Mouse (Mus musculus) thymus, adult 18-20 months (tissue): ENCODE results near the gene Slc39a11.
"Not testable (repeated sequence)": the region's sequence is repeated elsewhere in the genome, so short reads cannot be mapped to it uniquely, and the experiment has no call there.

Source experiments
- DNase-seq, 2 experiments: peaks; one replicate each; pipeline ENCODE4 v3.0.0; 2022; ENCODE audit warnings: mixed read lengths in 2 of 2

Gene Slc39a11

GRCm38 (mm10) chr11:113586423-113586822 is 63.5 kb downstream of the Slc39a11 start:
- DNase-seq: no peak

DNA sequence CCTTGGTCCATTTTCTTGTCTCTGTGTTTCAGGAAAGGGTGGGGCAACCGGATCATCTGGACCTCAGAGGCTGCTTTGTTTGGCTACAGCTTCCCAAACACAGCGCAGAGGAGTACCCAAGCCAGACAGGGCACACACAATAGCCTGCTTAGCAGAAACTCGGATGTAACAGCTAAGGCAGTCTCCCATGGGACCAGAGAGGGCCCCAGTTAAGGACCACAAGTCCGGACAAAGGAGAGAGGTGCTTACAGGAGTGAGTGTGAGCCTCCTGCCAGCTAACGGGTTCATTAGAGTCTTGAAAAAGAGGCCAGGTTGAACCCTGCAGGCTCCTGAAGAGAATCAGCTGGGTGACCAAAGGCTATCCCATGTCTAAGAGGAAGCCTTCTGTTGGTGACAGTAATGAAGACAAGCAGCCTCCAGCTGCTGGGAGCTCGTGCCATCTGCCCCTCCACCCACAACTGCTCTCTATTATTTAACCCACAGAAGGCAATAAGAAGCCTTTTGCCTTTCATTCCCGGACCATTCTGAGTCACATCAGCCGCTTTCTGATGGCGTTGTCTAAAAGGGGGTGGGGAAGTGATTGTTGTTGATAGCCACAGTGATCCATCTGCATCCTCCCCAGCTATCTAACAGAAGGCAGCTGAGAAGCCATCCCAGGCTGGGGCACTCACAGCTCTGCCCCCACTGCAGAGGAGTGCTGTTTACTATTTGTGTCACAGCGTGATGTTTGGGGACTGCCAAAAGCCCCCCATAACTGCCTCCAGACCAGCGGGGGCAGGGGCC is 65.8 kb downstream of the Slc39a11 start:
- DNase-seq: no peak

GRCm38 (mm10) chr11:113577221-113577620 is 72.7 kb downstream of the Slc39a11 start:
- DNase-seq: no peak

DNA sequence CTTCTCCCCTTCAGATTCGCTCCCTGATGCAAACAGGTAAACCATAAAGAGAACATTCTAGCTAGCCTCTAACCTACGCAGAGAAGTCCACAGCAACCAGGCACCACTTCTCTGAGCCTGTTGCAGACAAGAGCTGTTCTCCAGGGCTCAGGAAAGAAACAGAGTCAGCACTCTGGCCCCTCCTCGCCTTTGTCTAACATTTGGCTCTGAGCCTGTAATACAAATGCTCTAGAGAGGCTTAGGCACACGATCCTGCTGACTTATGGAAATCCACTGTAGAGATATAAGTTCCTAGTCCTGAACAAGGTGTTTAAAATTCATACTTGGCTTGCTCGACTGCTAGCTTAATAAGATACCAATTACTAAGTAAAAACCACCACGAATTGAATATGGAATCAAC is 77.2 kb downstream of the Slc39a11 start:
- no peak for DNase-seq

DNA sequence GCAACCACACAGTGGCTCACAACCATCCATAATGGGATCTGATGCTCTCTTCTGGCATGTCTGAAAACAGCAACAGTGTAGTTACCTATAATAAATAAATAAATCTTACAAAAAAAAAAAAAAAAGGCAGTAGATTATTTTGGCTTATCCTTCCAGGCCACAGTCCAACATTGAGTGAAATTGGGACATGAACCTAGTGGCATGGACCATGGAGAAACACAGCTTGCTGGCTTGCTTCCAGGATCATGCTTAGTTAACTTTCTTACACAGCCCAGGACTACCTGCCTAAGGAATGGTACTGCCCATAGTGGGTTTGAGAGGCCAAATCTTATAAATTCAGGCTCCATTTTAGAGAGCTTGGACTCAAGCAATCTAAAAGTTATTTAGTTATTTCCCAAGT is 78.3 kb downstream of the Slc39a11 start:
- DNase-seq: no peak

DNA sequence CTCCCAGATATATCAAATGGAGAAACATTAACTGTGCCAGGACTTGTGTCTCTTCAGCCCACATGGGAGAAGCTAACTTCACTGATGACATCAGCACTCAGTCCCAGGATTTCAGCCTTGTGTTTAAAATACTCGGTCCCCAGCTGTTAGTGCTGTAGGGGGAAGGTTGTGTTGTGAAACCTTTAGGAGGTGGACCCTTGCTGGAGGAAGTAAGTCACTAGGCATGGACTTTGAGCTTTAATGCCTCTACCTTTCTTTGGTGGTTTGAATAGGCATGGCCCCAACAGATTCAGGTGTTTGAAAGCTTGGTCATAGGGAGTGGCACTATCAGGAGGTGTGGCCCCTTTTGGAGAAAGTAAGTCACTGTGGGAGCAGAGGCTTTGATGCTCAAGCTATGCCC is 80.9 kb downstream of the Slc39a11 start:
- DNase-seq: no peak

DNA sequence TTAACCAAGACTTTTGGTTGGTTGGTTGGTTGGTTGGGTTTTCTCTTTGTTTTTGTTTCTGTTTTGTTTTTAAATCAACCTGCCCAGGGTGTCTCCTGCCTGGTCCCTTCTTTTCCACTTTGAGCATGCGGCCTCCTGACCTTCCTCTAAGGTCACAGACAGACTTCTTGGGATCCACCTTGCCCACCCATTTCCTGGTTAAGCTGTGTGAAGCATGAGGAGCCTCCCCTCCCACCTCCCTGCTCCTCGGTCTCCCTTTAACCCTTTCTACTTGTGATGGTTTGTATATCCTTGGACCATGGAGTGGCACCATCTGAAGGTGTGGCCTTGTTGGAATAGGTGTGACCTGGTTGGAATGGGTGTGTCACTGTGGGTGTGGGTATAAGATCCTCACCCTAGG is 82.0 kb downstream of the Slc39a11 start:
- not testable (repeated sequence) for DNase-seq

GRCm38 (mm10) chr11:113565006-113565995 is 84.6 kb downstream of the Slc39a11 start:
- DNase-seq: peak; percentile 70 to 78

GRCm38 (mm10) chr11:113562326-113562725 is 87.6 kb downstream of the Slc39a11 start:
- no peak for DNase-seq

- DNase-seq: no peak
Observed at GRCm38 (mm10) chr11:113560150-113560549, 89.7 kb downstream of the Slc39a11 start.

GRCm38 (mm10) chr11:113558505-113558904 is 91.4 kb downstream of the Slc39a11 start:
- DNase-seq: no peak

- peak in 1 of 2 experiments; percentile 35 for DNase-seq
Observed at GRCm38 (mm10) chr11:113556142-113556541, 93.7 kb downstream of the Slc39a11 start.

DNA sequence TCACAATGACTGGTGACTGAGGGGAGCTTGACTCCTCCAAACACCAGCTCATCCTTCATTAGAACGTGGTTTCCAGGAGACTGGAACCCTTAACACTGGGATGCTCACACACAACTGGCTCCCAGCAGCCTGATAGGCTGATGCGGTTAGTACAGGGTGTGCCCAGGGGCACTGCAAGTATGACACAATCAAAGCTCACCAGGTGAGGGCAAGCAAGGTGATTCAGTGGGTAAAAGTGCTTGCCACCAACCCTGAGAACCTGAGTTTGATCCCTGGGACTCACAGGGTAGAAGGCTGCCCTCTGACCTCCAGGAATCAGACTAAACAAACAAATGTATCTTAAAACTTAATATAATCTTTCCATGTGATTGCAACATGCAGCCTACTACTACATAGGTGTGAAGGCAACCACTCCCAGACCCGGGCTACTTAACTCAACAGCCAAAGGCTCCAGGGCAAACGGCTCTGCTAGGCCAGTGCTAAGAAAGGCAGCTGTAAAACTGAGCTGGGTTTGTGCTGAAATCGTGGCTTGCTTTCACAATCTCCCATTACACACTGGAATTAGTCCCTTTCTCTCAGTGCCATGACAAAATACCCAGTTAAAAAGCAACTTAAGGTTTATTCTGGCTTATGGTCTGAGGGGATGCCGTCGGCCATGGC is 95.0 kb downstream of the Slc39a11 start:
- no peak for DNase-seq

GRCm38 (mm10) chr11:113554194-113554593 is 95.7 kb downstream of the Slc39a11 start:
- no peak for DNase-seq

DNA sequence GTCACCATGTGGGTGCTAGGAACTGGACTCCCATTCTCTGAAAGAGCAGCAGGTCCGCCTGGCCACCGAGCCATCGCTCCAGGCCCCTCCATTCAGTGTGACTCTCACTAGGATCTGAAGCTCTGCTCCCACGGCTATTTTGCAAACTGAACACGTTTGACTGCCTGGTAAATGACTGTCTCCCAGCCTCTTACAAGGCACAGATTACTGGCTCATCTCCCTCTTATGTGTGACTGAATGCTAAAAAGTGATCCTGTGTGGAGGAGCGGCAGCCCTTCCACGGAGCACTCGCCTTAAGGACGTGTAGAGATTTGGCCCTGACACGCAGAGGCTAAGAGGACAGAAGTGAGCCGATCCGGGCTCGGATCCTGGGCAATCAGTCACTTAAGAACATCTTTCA is 96.3 kb downstream of the Slc39a11 start:
- no peak for DNase-seq

DNA sequence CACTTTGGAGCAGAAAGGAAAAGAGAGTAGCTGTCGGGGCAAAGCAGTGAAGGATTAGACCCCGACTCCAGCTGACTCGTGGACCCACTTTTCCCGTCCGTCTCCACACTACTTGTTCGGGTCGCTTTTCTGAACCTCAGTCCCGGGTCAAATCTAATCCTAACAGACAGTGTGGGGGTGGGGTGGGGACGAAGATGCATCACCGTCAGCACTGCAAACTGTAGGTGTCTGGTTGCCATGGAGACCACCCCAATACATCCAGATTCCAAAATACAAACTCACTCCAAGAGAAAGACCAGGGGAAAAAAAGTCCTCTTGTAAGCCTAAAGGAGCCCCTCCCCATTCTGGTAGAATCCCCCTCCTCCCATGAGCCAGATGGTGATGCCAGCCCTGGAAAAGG is 97.3 kb downstream of the Slc39a11 start:
- no peak for DNase-seq

- DNase-seq: no peak
Observed at GRCm38 (mm10) chr11:113546217-113546877, 103.5 kb downstream of the Slc39a11 start.

- no peak for DNase-seq
Observed at GRCm38 (mm10) chr11:113544017-113544640, 105.8 kb downstream of the Slc39a11 start.

GRCm38 (mm10) chr11:113541073-113541472 is 108.8 kb downstream of the Slc39a11 start:
- DNase-seq: no peak

- no peak for DNase-seq
Observed at GRCm38 (mm10) chr11:113539502-113540209, 110.2 kb downstream of the Slc39a11 start.

- DNase-seq: no peak
Observed at GRCm38 (mm10) chr11:113539079-113539478, 110.8 kb downstream of the Slc39a11 start.
